Mouse (Mus musculus): ENCODE data around the gene Hoxb8.

Hoxb8 gene

GRCm38 (mm10) chr11:96313806-96314428 is 32.2 kb downstream of the Hoxb8 start:
- no peak for DNase-seq (ENCODE audit: low read depth, low spot score)

- DNase-seq (ENCODE audit: low read depth, low spot score) = no peak
Observed at GRCm38 (mm10) chr11:96314671-96315343, 33.1 kb downstream of the Hoxb8 start.

- no peak for DNase-seq (ENCODE audit: low read depth, low spot score)
Observed at GRCm38 (mm10) chr11:96315344-96315681, 33.6 kb downstream of the Hoxb8 start.

- DNase-seq (ENCODE audit: low read depth, low spot score) = no peak
Observed at GRCm38 (mm10) chr11:96316696-96317607, 35.2 kb downstream of the Hoxb8 start.

- DNase-seq (ENCODE audit: low read depth, low spot score) = peak; percentile 81
Observed at GRCm38 (mm10) chr11:96317608-96318367, 36.1 kb downstream of the Hoxb8 start, which contains the start of gene Hoxb4. Gene Hoxb4 (plus strand): TSS chr11:96318267.

GRCm38 (mm10) chr11:96318368-96319070 is 36.8 kb downstream of the Hoxb8 start:
- DNase-seq (ENCODE audit: low read depth, low spot score) = peak; percentile 94

- DNase-seq (ENCODE audit: low read depth, low spot score) = peak; percentile 74
Observed at GRCm38 (mm10) chr11:96319071-96319902, 37.6 kb downstream of the Hoxb8 start.

GRCm38 (mm10) chr11:96319910-96320309 is 38.2 kb downstream of the Hoxb8 start:
- DNase-seq (ENCODE audit: low read depth, low spot score) = peak; percentile 76

GRCm38 (mm10) chr11:96320688-96321087 is 39.0 kb downstream of the Hoxb8 start:
- DNase-seq (ENCODE audit: low read depth, low spot score) = no peak

GRCm38 (mm10) chr11:96321846-96322245 is 40.1 kb downstream of the Hoxb8 start:
- DNase-seq (ENCODE audit: low read depth, low spot score) = no peak

GRCm38 (mm10) chr11:96322738-96323137 is 41.0 kb downstream of the Hoxb8 start:
- DNase-seq (ENCODE audit: low read depth, low spot score) = no peak

GRCm38 (mm10) chr11:96323154-96323553 is 41.4 kb downstream of the Hoxb8 start, which contains the start of gene Hoxb3:
Gene Hoxb3 (plus strand): TSS chr11:96323326.
- no peak for DNase-seq (ENCODE audit: low read depth, low spot score)

GRCm38 (mm10) chr11:96324125-96324524 is 42.4 kb downstream of the Hoxb8 start:
- DNase-seq (ENCODE audit: low read depth, low spot score) = no peak

- no peak for DNase-seq (ENCODE audit: low read depth, low spot score)
Observed at GRCm38 (mm10) chr11:96324965-96325364, 43.3 kb downstream of the Hoxb8 start.

GRCm38 (mm10) chr11:96325747-96326212 is 44.1 kb downstream of the Hoxb8 start:
- peak; percentile 66 for DNase-seq (ENCODE audit: low read depth, low spot score)

- DNase-seq (ENCODE audit: low read depth, low spot score) = peak; percentile 41
Observed at GRCm38 (mm10) chr11:96326705-96327104, 45.0 kb downstream of the Hoxb8 start.

- no peak for DNase-seq (ENCODE audit: low read depth, low spot score)
Observed at GRCm38 (mm10) chr11:96327122-96327521, 45.4 kb downstream of the Hoxb8 start.

GRCm38 (mm10) chr11:96327750-96328149 is 46.0 kb downstream of the Hoxb8 start:
- no peak for DNase-seq (ENCODE audit: low read depth, low spot score)

GRCm38 (mm10) chr11:96328605-96329004 is 46.9 kb downstream of the Hoxb8 start:
- DNase-seq (ENCODE audit: low read depth, low spot score) = no peak

- peak; percentile 72 for DNase-seq (ENCODE audit: low read depth, low spot score)
Observed at GRCm38 (mm10) chr11:96332105-96332504, 50.4 kb downstream of the Hoxb8 start.
